Mouse (Mus musculus) intestine, embryonic 14.5 days (tissue): ENCODE measurements around the gene Zfp652. TPM values are rescaled to one million over a fixed set of nuclear protein-coding genes. Genes with fewer than 3 reads are reported as not detected.
A peak's percentile ranks its signal among the peaks of the same experiment; 100 is the strongest.

Source experiments
- ATAC-seq: fragments of 200-750 bp; cut with Nextera tagmentation; replicated peaks from 2 replicates; pipeline ENCODE4 v1.8.0; 2017; ENCODE audit warnings: low read depth, moderate number of reproducible peaks, moderate TSS enrichment, moderate library complexity; ENCODE audit not compliant: low FRiP score, low TSS enrichment
- DNase-seq: peaks from one replicate; pipeline ENCODE4 v3.0.0-alpha.2; 2018; ENCODE audit warnings: low spot score
- H3K27ac ChIP-seq: fragments of 300-500 bp; sonication (generic); 2 replicates; pipeline ENCODE4 v1.5.1; 2014; ENCODE audit warnings: low read depth, mild to moderate bottlenecking, control low read depth
- H3K27me3 ChIP-seq: fragments of 300-500 bp; sonication (generic); replicated peaks from 2 replicates; pipeline ENCODE4 v1.6.1; 2014; ENCODE audit warnings: low read length, control low read depth; ENCODE audit not compliant: control insufficient read depth, insufficient read depth
- H3K36me3 ChIP-seq: fragments of 300-500 bp; sonication (generic); 2 replicates; pipeline ENCODE4 v1.6.1; 2014; ENCODE audit warnings: low read length, control low read depth; ENCODE audit not compliant: control insufficient read depth, insufficient read depth
- H3K4me1 ChIP-seq: fragments of 300-500 bp; sonication (generic); replicated peaks from 2 replicates; pipeline ENCODE4 v1.6.1; 2014; ENCODE audit warnings: low read length, control low read depth, mixed read lengths; ENCODE audit not compliant: control insufficient read depth, insufficient read depth
- H3K4me2 ChIP-seq: fragments of 300-500 bp; sonication (generic); 2 replicates; pipeline ENCODE4 v1.6.1; 2014; ENCODE audit warnings: low read length
- H3K4me3 ChIP-seq: fragments of 300-500 bp; sonication (generic); 2 replicates; pipeline ENCODE4 v1.5.1; 2014; ENCODE audit warnings: low read depth, low read length, control low read depth, mixed read lengths
- H3K9ac ChIP-seq: fragments of 300-500 bp; sonication (generic); 2 replicates; pipeline ENCODE4 v1.6.1; 2014; ENCODE audit warnings: mild to moderate bottlenecking, low read length
- H3K9me3 ChIP-seq: fragments of 300-500 bp; sonication (generic); 2 replicates; pipeline ENCODE4 v1.6.1; 2016; ENCODE audit warnings: low read length, control low read depth; ENCODE audit not compliant: control insufficient read depth
- WGBS: fragments of 180-500 bp; shearing (Covaris S2); extraction: QIAGEN DNeasy Blood & Tissue Kit; methylation state at CpG from one replicate; pipeline ENCODE4 v1.1.7; 2014; 5-methylcytosine and 5-hydroxymethylcytosine counted together
- polyA plus RNA-seq: library from polyadenylated mRNA; unstranded; fragments of >200 nt; fragmentation: Nextera tagmentation; extraction: Ambion mirVana; gene quantifications from 2 replicates; pipeline ENCODE4 v1.2.1, GENCODE M21; 2014

Gene Zfp652
- polyA plus RNA-seq, 1 experiment from 2014 or later, result 9.9 TPM

DNA sequence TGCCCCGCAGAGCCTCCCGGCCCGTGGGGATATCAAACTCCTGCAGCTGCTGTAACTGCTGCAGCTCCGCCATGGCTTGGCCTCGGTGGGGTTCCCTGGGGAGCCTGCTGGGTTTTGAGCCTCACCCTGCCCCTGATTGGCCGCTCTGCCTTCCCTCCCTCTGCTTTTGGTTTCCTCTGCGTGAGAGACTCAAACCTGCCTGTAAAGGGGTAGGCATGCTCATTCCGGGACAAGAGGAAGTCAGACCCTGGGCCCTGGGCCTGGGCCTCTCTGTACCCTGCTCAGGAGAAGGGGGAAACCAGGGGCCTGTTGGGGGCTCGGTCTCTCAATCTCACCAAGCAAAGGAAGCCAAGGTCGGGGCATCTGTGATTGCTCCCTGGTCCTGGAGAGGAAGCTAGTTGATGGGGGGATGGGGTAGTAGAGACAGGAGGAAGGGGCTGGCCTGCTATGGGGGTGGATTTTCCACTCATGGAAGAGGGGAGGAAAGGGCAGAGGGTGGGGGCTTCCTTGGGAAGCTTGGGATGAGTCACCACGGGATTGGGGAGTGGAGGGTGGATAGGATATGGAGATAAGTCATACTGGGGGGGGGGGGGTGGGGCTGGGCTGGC, 129.7 kb downstream of the Zfp652 start, which contains the start of gene Abi3:
TSS of gene Abi3 (minus strand) at position 403 of the 608 bp plus-strand sequence.
- ATAC-seq (0 out of 2 replicates have a peak, but pooled peaks have one; percentile 32), DNase-seq (no peak)
- H3K27me3 ChIP-seq, result no peaks in the 10 kb centered on the region
- no peaks in the 10 kb centered on the region for H3K36me3 ChIP-seq
- 10% methylated on average over 11 of the region's 11 CpGs for WGBS
- H3K4me1 ChIP-seq, result peaks cover 12% of the 10 kb centered on the region
- 0 out of 2 replicates have a peak within 1 kb of the TSS, but pooled peaks have one; percentile 47 for H3K27ac ChIP-seq
- peak within 1 kb of the TSS; percentile 21 for H3K9ac ChIP-seq
- H3K4me2 ChIP-seq, result peak within 1 kb of the TSS; percentile 34
- H3K4me3 ChIP-seq, result peak within 1 kb of the TSS; percentile 19
- no peaks in the 10 kb centered on the region for H3K9me3 ChIP-seq

DNA sequence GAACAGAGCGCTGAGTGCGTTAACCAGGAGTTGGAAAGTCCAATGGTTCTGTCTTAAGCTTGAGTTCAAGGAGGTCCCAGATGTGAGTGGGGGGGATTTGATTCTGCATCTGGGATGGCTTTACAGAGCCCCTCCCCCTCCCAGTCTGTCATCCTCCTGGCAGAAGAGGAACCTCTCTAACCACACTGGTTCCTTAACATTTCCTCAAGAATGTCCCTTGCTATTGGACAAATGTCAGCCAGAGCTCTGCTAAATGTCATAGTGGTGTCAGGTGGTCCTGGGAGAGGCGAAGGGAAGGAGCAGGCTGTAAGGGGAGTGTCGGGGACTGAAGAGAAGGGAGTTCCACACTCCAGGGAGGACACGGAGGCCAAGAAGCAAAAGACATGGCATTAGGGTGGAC, 130.5 kb downstream of the Zfp652 start:
- WGBS, result 59% methylated on average over 5 of the region's 5 CpGs
- DNase-seq, result no peak
- Histone ChIP-seq H3K4me3 (no peak overlapping the region), H3K27me3 (no peaks in the 10 kb centered on the region), H3K27ac (0 out of 2 replicates have a peak overlapping the region, but pooled peaks have one; percentile 47), H3K9ac (no peak overlapping the region), H3K9me3 (no peaks in the 10 kb centered on the region), H3K36me3 (no peaks in the 10 kb centered on the region), H3K4me1 (peaks cover 7% of the 10 kb centered on the region), H3K4me2 (no peak overlapping the region)
- no peak for ATAC-seq

DNA sequence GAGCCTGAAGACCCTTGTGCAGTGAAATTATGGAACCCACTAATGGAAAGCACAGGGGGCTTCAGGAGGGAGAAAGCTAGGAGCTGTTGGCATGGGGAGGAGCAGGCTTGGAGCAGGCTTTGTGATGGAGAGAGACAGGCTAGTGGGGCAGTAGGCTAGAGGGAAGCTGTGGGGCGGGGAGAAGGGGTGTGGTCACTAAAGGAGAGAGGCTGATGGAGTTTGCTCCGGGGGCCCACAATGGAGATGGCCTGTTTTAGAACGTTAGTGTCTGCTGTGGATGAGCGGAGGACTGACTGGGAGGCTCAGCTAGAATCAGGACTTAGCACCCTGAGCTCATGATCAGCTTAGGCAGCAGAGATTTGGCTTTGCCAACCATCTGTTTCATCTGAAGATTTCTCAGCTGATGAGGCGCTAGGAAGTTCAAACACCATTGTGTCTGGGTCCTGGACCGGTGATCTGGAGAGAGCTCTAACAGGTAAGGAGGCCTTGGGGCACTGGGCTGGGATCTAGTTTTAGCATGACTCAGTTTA, 131.0 kb downstream of the Zfp652 start:
- DNase-seq, result no peak
- H3K9ac ChIP-seq, result no peak overlapping the region
- no peak overlapping the region for H3K27ac ChIP-seq
- H3K4me1 ChIP-seq, result peaks cover 7% of the 10 kb centered on the region
- H3K36me3 ChIP-seq, result no peaks in the 10 kb centered on the region
- no peak overlapping the region for H3K4me3 ChIP-seq
- H3K9me3 ChIP-seq, result no peaks in the 10 kb centered on the region
- no peak overlapping the region for H3K4me2 ChIP-seq
- ATAC-seq, result no peak
- no peaks in the 10 kb centered on the region for H3K27me3 ChIP-seq
- 56% methylated on average over 6 of the region's 6 CpGs for WGBS

DNA sequence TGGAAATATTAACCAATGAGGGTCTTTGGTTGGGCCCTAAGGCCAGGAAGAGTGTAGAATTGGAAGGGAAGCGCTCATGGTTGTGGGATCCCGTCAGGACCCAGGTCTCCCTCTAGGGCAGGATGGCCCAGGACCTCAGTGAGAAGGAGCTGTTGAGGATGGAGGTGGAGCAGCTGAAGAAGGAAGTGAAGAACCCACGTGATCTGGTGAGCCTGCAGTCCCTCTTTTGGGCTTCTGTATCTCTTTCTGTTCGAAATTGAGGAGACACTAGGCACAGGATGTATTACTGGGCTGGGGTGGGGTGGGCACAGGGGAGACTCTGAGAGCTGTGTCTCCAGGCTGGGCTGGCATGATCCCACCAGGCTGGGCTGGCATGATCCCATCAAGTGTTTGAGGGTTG, 132.5 kb downstream of the Zfp652 start:
- Histone ChIP-seq H3K4me2 (no peak overlapping the region), H3K27me3 (no peaks in the 10 kb centered on the region), H3K9ac (no peak overlapping the region), H3K9me3 (no peaks in the 10 kb centered on the region), H3K4me3 (no peak overlapping the region), H3K4me1 (peaks cover 7% of the 10 kb centered on the region), H3K27ac (no peak overlapping the region), H3K36me3 (no peaks in the 10 kb centered on the region)
- WGBS, result 75% methylated on average over 4 of the region's 4 CpGs
- ATAC-seq (no peak), DNase-seq (no peak)

DNA sequence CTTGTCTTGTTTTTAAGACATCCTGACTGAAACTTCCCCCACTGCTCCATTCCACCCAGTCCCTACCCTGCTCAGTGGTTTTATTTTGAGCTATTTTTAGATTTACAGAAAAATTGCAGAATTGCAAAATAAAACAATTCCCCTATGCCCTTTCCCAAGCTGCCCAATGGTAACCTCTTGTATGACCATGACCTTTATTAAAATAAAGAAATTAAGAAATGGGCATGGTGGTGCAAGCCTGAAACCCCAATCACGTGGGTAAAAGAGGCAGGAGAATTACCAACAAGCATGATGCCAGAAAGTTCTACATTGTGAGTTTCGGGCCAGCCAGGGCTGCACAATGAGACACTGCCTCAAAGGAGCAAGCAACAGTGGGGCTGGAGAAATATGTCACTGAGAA, 138.4 kb downstream of the Zfp652 start:
- H3K4me3 ChIP-seq, result no peak overlapping the region
- no peaks in the 10 kb centered on the region for H3K36me3 ChIP-seq
- H3K9me3 ChIP-seq, result no peaks in the 10 kb centered on the region
- H3K9ac ChIP-seq, result no peak overlapping the region
- no peak overlapping the region for H3K27ac ChIP-seq
- WGBS, result 79% methylated on average over 2 of the region's 2 CpGs
- no peak for ATAC-seq
- H3K4me1 ChIP-seq, result no peaks in the 10 kb centered on the region
- no peak overlapping the region for H3K4me2 ChIP-seq
- no peaks in the 10 kb centered on the region for H3K27me3 ChIP-seq
- no peak for DNase-seq

DNA sequence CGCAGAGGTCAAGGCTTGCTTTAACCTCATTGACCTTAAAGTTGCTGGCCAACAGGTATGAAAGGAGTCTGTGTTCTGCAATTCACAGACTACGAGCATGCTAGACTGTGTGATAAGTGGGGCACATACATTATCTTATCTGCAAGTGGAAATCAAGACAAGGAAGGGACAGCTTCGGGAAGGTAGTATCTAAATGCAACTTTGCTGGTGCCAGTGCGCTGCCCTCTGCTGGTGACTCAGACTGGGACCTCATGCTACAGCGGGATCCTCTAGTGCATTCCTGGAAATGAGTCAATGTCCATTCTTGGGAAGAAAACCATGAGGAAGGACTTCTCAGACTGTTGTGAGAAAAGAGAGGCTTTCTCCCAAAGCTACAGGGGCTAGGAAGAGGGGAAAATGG, 141.2 kb downstream of the Zfp652 start:
- Histone ChIP-seq H3K36me3 (no peaks in the 10 kb centered on the region), H3K4me2 (no peak overlapping the region), H3K9me3 (no peaks in the 10 kb centered on the region), H3K27me3 (no peaks in the 10 kb centered on the region), H3K9ac (no peak overlapping the region), H3K4me1 (peaks cover 7% of the 10 kb centered on the region), H3K27ac (no peak overlapping the region), H3K4me3 (no peak overlapping the region)
- DNase-seq (peak; percentile 66), ATAC-seq (no peak)
- 54% methylated on average over 5 of the region's 5 CpGs for WGBS

DNA sequence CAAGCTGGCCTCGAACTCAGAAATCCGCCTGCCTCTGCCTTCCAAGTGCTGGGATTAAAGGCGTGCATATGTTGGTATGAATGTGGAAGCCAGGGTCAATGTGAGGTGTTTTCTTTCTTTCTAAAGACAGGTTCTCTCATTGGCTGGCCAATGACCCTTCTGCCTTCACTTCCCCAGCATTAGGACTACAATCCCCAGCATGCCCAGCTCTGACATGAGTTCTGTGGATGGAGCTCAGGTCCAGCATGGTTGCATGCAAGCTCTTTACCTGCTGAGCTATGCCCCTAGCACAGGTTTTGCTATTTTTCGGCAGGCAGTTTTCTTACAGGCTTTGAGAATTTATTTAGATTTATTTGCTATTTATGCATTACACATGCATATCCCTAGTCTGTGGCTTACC, 144.8 kb downstream of the Zfp652 start:
- no peak overlapping the region for H3K9ac ChIP-seq
- no peak overlapping the region for H3K4me3 ChIP-seq
- H3K27me3 ChIP-seq, result no peaks in the 10 kb centered on the region
- H3K4me2 ChIP-seq, result no peak overlapping the region
- ATAC-seq (no peak), DNase-seq (no peak)
- WGBS, result 79% methylated on average over 4 of the region's 4 CpGs
- no peak overlapping the region for H3K27ac ChIP-seq
- H3K9me3 ChIP-seq, result no peaks in the 10 kb centered on the region
- H3K36me3 ChIP-seq, result no peaks in the 10 kb centered on the region
- H3K4me1 ChIP-seq, result peaks cover 13% of the 10 kb centered on the region

DNA sequence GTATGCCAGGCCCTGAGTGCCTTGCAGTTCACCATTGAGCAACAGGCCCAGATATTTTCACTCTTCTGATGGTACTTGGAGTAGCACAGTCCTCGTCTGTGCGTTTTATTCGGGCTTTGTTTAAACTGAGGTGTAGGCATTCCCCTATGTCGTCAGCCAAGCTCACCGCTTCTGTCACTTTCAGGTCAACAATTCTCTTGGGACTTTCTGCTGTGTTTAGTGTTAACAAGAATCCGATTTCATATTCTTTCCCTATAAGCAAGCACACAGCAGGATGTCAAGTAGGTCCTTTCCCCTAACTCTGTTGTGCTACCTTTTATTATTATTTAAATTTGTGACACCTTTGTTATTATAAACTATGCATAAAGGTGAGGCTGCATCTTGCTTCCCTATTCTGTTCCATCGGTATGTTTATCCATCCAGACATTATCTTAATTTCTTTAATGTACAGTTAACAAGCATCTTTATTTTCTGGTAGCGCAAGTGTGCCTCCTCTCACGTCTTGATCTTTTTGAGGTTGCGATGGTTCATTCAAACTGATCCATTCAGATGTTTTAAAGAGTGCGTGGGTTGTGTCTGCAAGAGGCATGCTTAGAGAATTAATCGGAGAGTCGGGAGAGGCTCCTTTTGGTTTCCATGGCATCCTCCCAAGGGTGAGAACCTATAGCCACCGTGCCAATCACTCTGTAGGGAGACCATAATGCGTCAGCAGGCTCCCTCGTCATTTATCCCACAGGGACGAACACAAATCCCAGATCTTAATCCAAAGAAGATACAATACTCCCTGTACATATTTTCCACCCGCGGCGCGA, 145.4 kb downstream of the Zfp652 start:
- Histone ChIP-seq H3K9me3 (no peaks in the 10 kb centered on the region), H3K4me2 (peak overlapping the region; percentile 82), H3K4me1 (peaks cover 13% of the 10 kb centered on the region), H3K4me3 (peak overlapping the region; percentile 84), H3K27ac (peak overlapping the region; percentile 94), H3K9ac (peak overlapping the region; percentile 56), H3K36me3 (no peaks in the 10 kb centered on the region), H3K27me3 (no peaks in the 10 kb centered on the region)
- ATAC-seq, result no peak
- DNase-seq, result no peak
- 18% methylated on average over 21 of the region's 21 CpGs for WGBS
